Mouse (Mus musculus) neural tube, embryonic 11.5 days (tissue): ENCODE measurements around the gene I0C0044D17Rik. TPM values are rescaled to one million over a fixed set of nuclear protein-coding genes. Genes with fewer than 3 reads are reported as not detected.

Experiments
- ATAC-seq: fragments of 200-750 bp; cut with Nextera tagmentation; 2 replicates; pipeline ENCODE4 v1.8.0; 2017; ENCODE audit warnings: moderate number of reproducible peaks, mild to moderate bottlenecking, moderate TSS enrichment, moderate library complexity; ENCODE audit not compliant: insufficient read depth, low FRiP score, low TSS enrichment
- DNase-seq: peaks from one replicate; pipeline ENCODE4 v3.0.0-alpha.2; 2015; ENCODE audit warnings: low spot score
- H3K27ac ChIP-seq: fragments of 300-500 bp; sonication (generic); 2 replicates; pipeline ENCODE4 v1.5.1; 2014; ENCODE audit warnings: low read depth, mild to moderate bottlenecking, low read length
- H3K27me3 ChIP-seq: fragments of 300-500 bp; sonication (generic); 2 replicates; pipeline ENCODE4 v1.6.1; 2014; ENCODE audit warnings: mild to moderate bottlenecking, low read length, mixed read lengths; ENCODE audit not compliant: control insufficient read depth, insufficient read depth
- H3K36me3 ChIP-seq: fragments of 300-500 bp; sonication (generic); 2 replicates; pipeline ENCODE4 v1.6.1; 2014; ENCODE audit warnings: mild to moderate bottlenecking, low read length, moderate library complexity, mixed read lengths; ENCODE audit not compliant: control insufficient read depth, insufficient read depth
- H3K4me1 ChIP-seq: fragments of 300-500 bp; sonication (generic); 2 replicates; pipeline ENCODE4 v1.6.1; 2014; ENCODE audit warnings: low read length, mixed read lengths; ENCODE audit not compliant: control insufficient read depth, insufficient read depth
- H3K4me2 ChIP-seq: fragments of 300-500 bp; sonication (generic); 2 replicates; pipeline ENCODE4 v1.6.1; 2014; ENCODE audit warnings: low read depth, mild to moderate bottlenecking, moderate library complexity
- H3K4me3 ChIP-seq: fragments of 300-500 bp; sonication (generic); 2 replicates; pipeline ENCODE4 v1.5.1; 2014; ENCODE audit warnings: low read depth, low read length
- H3K9ac ChIP-seq: fragments of 300-500 bp; sonication (generic); 2 replicates; pipeline ENCODE4 v1.6.1; 2014; ENCODE audit warnings: mild to moderate bottlenecking, low read length
- H3K9me3 ChIP-seq: fragments of 300-500 bp; sonication (generic); 2 replicates; pipeline ENCODE4 v1.6.1; 2016; ENCODE audit warnings: low read length; ENCODE audit not compliant: control insufficient read depth
- WGBS: fragments of 180-500 bp; shearing (Covaris S2); extraction: QIAGEN DNeasy Blood & Tissue Kit; methylation state at CpG from one replicate; pipeline ENCODE4 v1.1.7; 2014; 5-methylcytosine and 5-hydroxymethylcytosine counted together
- polyA plus RNA-seq: library from polyadenylated mRNA; unstranded; fragments of >200 nt; fragmentation: Nextera tagmentation; extraction: Ambion mirVana; gene quantifications from 2 replicates; pipeline ENCODE4 v1.2.1, GENCODE M21; 2014

The I0C0044D17Rik gene
- polyA plus RNA-seq, 1 experiment from 2014 or later, result not detected

DNA sequence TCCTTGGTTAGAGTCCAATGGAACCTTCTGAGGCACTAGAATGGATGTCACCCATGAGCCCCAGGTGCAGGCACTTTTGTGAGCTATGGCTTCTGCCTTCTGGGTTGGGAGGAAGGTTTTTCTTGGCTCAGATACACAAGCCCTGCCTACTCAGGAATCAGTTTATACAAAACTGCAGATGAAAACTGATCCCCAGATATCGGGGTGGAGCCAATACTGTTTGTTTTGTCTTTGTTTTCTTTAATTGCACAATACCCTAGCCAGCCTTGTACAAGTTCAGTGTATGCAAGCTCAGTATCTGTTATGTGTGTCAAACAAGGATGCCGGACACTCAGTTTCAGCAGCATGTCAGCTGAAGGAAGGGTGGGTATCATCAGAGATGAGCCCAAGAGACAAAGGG, 28.4 kb downstream of the I0C0044D17Rik start:
- H3K9ac ChIP-seq, result no peak overlapping the region
- DNase-seq, result no peak
- 94% methylated on average over 2 of the region's 2 CpGs for WGBS

DNA sequence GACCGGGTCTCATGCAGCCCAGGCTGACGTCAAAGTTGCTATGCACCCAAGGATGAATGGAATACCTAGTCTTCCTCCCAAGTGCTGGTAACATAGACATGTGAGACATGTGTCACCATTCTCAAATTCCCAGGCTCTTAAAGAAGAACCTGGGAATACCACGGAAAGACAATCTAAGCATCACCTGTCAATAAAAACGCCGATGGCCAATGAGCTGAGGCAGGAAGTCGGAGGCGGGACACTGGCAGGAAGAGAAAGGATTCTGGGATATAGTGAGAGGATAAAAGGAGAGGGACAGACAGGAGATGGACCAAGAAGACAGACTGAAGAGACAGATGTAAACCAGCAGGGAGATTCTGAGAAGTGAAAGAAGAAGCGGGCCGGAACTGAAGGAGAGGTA, 30.2 kb downstream of the I0C0044D17Rik start:
- no peak for DNase-seq
- Histone ChIP-seq H3K36me3 (no peaks in the 10 kb centered on the region), H3K9ac (no peak overlapping the region), H3K4me1 (no peaks in the 10 kb centered on the region; the same call in 1 of the 2 replicates), H3K27me3 (no peaks in the 10 kb centered on the region), H3K4me2 (no peak overlapping the region), H3K9me3 (no peaks in the 10 kb centered on the region), H3K4me3 (no peak overlapping the region), H3K27ac (no peak overlapping the region)
- WGBS, result 91% methylated on average over 9 of the region's 9 CpGs
- no peak for ATAC-seq

More for the DNA sequence above, 28.4 kb downstream of the I0C0044D17Rik start:
- Histone ChIP-seq H3K27ac (no peak overlapping the region), H3K4me2 (no peak overlapping the region), H3K4me1 (no peaks in the 10 kb centered on the region; the same call in 1 of the 2 replicates), H3K36me3 (no peaks in the 10 kb centered on the region), H3K9me3 (no peaks in the 10 kb centered on the region), H3K4me3 (no peak overlapping the region), H3K27me3 (no peaks in the 10 kb centered on the region)
- no peak for ATAC-seq

DNA sequence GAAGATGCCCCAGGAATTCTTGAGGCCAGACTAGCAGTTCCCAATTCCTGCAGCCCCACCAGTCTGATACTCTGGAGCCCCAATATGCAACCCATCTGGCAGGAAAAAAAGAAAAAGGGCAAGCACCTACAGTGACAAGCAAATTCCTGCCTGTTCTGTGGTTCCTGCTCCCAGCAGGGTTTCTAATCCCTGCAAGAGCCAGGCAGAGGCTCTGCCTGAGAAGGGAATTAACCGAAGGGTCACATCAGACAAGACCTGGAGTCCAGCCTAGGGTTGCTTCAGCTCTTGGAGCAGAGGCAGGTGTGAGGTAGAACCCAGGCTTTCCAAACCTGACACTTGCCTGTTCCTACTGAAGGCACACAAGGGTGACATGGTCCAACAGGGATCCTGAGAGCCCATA, 32.9 kb downstream of the I0C0044D17Rik start:
- WGBS, result 39% methylated on average over 1 of the region's 1 CpGs
- H3K36me3 ChIP-seq, result no peaks in the 10 kb centered on the region
- H3K27ac ChIP-seq, result no peak overlapping the region
- no peaks in the 10 kb centered on the region for H3K9me3 ChIP-seq
- ATAC-seq (no peak), DNase-seq (no peak)
- H3K27me3 ChIP-seq, result no peaks in the 10 kb centered on the region
- peaks cover 4% of the 10 kb centered on the region; the same call in 1 of the 2 replicates for H3K4me1 ChIP-seq
- no peak overlapping the region for H3K9ac ChIP-seq
- no peak overlapping the region for H3K4me3 ChIP-seq
- no peak overlapping the region for H3K4me2 ChIP-seq

DNA sequence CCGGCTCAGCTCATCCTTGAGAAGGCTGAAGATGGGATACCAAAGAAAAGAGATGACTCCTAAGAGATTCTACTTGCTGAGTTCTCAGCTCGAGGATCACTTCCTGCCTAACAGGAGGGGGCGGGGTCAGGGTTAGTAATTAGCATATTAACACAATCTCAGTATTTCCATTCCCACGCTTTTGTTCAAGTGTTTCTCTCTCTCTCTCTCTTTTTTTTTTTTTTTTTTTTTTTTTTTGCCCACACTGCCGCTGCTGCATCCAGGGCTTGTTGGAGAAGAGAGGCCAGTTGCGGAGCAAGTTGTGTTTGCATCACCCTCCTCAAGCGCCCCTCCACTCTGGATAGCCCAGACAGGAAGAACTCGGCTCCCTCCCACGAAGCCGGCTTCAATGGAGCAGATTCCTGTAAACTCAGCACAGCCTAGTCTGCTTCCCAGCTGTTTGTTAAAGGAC, 33.8 kb downstream of the I0C0044D17Rik start:
- ATAC-seq, result 0 out of 2 replicates have a peak, but pooled peaks have one; percentile 48
- Histone ChIP-seq H3K27ac (no peak overlapping the region), H3K36me3 (no peaks in the 10 kb centered on the region), H3K4me2 (peak overlapping the region; percentile 25), H3K4me3 (peak overlapping the region; percentile 4; the same call in 1 of the 2 replicates), H3K9ac (peak overlapping the region; percentile 27; the same call in 1 of the 2 replicates), H3K4me1 (peaks cover 4% of the 10 kb centered on the region; the same call in 1 of the 2 replicates), H3K27me3 (no peaks in the 10 kb centered on the region), H3K9me3 (no peaks in the 10 kb centered on the region)
- DNase-seq, result peak; percentile 47
- 8% methylated on average over 10 of the region's 10 CpGs for WGBS

DNA sequence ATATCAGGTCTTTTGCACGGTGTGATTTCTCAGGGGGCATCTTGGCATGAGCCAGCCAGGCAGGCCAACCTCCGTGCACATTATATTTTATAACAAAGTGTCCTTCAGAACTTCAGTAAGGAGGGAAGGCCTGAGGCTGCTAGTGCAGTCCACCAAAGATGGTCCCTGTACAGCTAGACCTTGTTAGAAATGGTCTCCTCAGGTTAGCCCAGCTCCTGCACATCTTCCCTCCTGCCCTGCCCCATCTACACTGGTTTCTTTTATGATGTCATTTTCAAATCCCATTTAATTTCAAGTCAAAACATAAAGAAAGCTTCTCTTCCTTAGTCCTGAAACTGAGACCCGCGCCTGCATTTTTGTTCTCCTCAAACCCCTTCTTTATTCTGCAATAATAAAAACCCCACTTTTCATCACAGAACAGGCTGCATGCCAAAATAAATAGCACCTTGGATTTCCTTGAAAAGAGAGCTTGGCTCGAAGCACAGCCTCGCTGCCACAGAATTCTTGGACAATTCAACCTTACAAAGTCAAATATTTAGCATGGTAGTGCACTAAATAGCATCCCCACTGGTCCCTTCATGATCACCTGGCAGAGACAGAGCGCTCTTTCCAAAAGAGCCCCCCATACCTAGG, 34.4 kb downstream of the I0C0044D17Rik start:
- DNase-seq (no peak), ATAC-seq (0 out of 2 replicates have a peak, but pooled peaks have one; percentile 16)
- no peaks in the 10 kb centered on the region for H3K9me3 ChIP-seq
- 77% methylated on average over 7 of the region's 7 CpGs for WGBS
- peak overlapping the region; percentile 25 for H3K4me2 ChIP-seq
- no peak overlapping the region for H3K4me3 ChIP-seq
- H3K9ac ChIP-seq, result peak overlapping the region; percentile 27; the same call in 1 of the 2 replicates
- H3K36me3 ChIP-seq, result no peaks in the 10 kb centered on the region
- no peaks in the 10 kb centered on the region for H3K27me3 ChIP-seq
- peaks cover 4% of the 10 kb centered on the region; the same call in 1 of the 2 replicates for H3K4me1 ChIP-seq
- H3K27ac ChIP-seq, result no peak overlapping the region

DNA sequence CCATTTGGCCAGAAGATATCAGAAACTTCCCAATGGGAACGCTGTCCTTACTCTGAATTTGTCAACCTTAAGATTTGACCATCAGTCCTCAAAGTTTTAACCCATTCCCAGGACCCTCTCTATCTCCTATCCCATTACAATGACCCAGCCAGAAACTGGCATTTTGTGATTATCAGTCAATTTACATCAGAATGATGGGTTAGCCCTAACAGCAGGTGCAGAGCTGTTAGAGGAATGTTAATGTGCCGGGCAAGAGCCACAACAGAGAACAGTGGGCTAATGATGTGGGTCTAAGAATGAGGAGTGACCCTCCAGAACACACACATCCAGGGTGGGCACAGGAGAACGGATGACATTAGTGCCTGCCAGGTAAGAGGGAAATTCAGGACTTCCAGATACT, 37.4 kb downstream of the I0C0044D17Rik start:
- Histone ChIP-seq H3K36me3 (no peaks in the 10 kb centered on the region), H3K4me2 (no peak overlapping the region), H3K9ac (no peak overlapping the region), H3K4me1 (peaks cover 4% of the 10 kb centered on the region; the same call in 1 of the 2 replicates), H3K27me3 (no peaks in the 10 kb centered on the region), H3K4me3 (no peak overlapping the region), H3K27ac (no peak overlapping the region), H3K9me3 (no peaks in the 10 kb centered on the region)
- no peak for ATAC-seq
- 7% methylated on average over 3 of the region's 3 CpGs for WGBS
- DNase-seq, result no peak

DNA sequence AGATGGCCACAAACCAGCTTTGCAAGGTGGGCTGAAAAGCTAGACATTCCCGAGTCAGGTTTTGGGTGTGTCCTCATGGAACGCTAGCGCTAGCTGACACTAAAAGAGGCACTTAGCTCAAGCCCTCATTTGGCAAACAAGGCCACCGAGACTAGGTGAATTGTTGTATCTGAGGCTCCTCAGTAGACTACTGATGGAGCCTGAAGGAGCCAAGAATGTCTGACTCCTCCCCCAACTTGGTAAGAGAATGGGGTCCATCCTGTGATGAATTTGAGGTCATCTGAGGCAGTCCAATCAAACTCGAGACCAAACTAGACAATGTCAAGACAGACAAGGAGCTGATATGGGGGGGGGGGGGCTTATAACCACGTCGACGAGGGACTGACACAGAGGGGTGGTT, 37.8 kb downstream of the I0C0044D17Rik start:
- Histone ChIP-seq H3K27ac (no peak overlapping the region), H3K9ac (no peak overlapping the region), H3K36me3 (no peaks in the 10 kb centered on the region), H3K4me2 (no peak overlapping the region), H3K4me3 (no peak overlapping the region), H3K4me1 (peaks cover 4% of the 10 kb centered on the region; the same call in 1 of the 2 replicates), H3K27me3 (no peaks in the 10 kb centered on the region), H3K9me3 (no peaks in the 10 kb centered on the region)
- DNase-seq (no peak), ATAC-seq (no peak)
- 25% methylated on average over 8 of the region's 8 CpGs for WGBS

DNA sequence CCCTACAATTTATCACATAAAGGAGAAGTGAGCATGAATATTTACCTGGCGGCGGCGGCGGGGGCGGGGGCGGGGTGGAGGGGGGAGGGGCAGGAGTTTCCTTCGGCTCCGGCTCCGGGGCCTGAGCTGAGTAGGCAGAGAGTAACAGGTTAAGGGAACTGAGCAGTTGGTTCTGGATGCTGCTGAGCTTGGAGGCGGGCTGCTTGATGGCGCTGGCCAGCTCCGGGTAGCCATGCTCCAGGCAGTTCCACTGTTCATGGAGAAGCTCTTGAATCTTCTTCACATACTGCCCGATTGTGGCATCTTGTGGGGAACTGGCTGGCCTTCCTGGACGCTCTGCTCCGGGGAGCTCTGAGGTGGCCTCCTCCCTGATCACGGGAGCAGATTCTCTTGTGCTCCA, 45.4 kb downstream of the I0C0044D17Rik start:
- H3K4me3 ChIP-seq, result no peak overlapping the region
- H3K4me2 ChIP-seq, result no peak overlapping the region
- no peak overlapping the region for H3K27ac ChIP-seq
- H3K36me3 ChIP-seq, result no peaks in the 10 kb centered on the region; the same call in 1 of the 2 replicates
- H3K4me1 ChIP-seq, result no peaks in the 10 kb centered on the region
- H3K27me3 ChIP-seq, result no peaks in the 10 kb centered on the region
- H3K9me3 ChIP-seq, result no peaks in the 10 kb centered on the region
- DNase-seq, result no peak
- no peak overlapping the region for H3K9ac ChIP-seq
- ATAC-seq, result no peak
- 15% methylated on average over 16 of the region's 16 CpGs for WGBS

DNA sequence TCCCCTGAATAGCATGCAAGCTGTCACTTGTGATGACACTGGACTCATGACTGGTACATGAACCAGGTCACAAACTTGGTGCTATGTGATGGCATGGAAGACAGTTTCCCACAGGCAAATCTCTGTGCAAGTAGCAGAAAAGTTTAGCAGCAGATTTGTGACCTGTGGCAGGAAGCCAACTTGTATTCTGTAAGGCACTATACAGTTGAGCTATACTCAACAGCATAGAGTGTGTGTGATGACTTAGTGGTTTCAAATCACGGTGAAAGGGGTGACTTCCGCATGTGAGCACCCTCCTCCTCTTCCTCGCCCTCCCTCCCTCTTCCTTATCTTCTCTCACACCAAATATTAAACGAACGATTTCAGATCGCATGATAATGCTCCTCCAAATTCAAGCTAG, 46.2 kb downstream of the I0C0044D17Rik start:
- 91% methylated on average over 6 of the region's 6 CpGs for WGBS
- DNase-seq (no peak), ATAC-seq (no peak)
- no peak overlapping the region for H3K9ac ChIP-seq
- H3K9me3 ChIP-seq, result no peaks in the 10 kb centered on the region
- H3K4me2 ChIP-seq, result no peak overlapping the region
- no peak overlapping the region for H3K4me3 ChIP-seq
- H3K27ac ChIP-seq, result no peak overlapping the region
- no peaks in the 10 kb centered on the region for H3K4me1 ChIP-seq
- H3K36me3 ChIP-seq, result no peaks in the 10 kb centered on the region; the same call in 1 of the 2 replicates
- no peaks in the 10 kb centered on the region for H3K27me3 ChIP-seq
